8 mouse cellular contexts compared by ENCODE assay signal in the genomic region with DNA sequence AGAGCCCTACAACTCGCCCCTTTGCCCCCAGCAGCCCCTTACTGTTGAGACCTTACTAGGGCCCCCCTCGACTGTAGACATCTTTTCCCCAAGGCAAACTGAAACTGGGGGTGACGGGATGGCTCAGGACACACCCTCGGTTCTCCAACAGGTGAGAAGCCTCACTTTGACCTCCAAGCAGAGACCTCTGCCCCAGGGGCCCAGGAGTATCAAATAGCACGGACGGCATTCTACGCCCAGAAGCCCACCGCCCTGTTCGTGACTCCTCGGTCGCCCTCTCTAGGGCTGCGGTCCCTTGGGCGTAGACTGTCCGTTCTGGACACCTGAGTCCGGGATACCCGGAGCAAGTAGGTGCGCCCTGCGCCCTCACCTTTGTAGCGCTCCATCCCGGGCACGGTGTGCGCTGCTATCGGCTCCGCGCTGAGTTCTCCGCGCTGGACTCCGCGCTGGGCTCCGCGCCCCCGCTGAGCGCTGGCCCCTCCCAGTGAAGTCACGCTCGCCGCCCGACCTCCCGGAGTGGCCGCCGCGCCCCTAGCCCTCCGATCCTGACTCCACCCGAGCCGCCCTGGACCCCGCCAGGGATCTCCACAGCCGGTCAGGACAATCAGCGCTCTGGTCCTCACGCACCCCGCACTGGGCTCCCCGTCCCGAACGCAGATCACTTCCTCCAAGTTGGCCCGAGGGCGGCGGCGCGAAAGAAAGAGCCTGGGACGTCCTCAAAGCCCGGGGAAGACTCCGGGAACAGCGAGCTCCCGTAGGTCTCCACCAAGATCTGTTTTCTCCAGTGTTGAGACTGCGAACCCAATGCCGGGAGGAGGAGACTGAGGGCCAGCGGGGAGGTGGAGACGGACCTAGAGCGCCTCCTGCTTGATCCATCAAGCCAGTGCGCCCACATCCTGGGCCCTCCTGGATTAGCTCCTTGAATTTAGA. TPM values are rescaled to one million over a fixed set of nuclear protein-coding genes. Genes with fewer than 3 reads are reported as not detected.
DNase-seq lines count a peak whose midpoint lies in the region; ATAC-seq and TF ChIP-seq lines count a peak whose summit lies in the region.

A gene (minus strand): TSS at position 448 of the 930 bp plus-strand sequence.

- H3K4me1 ChIP-seq in thymus, adult 2 months (replicated peaks; ENCODE audit: control insufficient read depth, insufficient read depth, low read length): no peaks in the 10 kb centered on the region
- H3K4me1 ChIP-seq in intestine, embryonic 16.5 days (ENCODE audit: control insufficient read depth, insufficient read depth, low read length): peaks cover 10% of the 10 kb centered on the region

- H3K4me3 ChIP-seq in thymus, adult 2 months (ENCODE audit: control insufficient read depth, insufficient read depth, low read length): peak within 1 kb of the TSS; percentile 26
- peak within 1 kb of the TSS; percentile 68 for H3K4me3 ChIP-seq in intestine, embryonic 16.5 days (ENCODE audit: low read length)

- no peaks in the 10 kb centered on the region for H3K9me3 ChIP-seq in intestine, embryonic 16.5 days (ENCODE audit: control insufficient read depth, low read length)

- peaks cover 5% of the 10 kb centered on the region; the same call in 1 of the 2 replicates for H3K27me3 ChIP-seq in thymus, adult 2 months (ENCODE audit: control insufficient read depth, insufficient read depth, low read length)
- peaks cover 5% of the 10 kb centered on the region; the same call in 1 of the 2 replicates for H3K27me3 ChIP-seq in intestine, embryonic 16.5 days (replicated peaks; ENCODE audit: control insufficient read depth, insufficient read depth, low read length)

- TF ChIP-seq POLR2A in thymus, adult 2 months (IDR thresholded peaks at IDR 0.05; ENCODE audit: control insufficient read depth, extremely low read depth, insufficient read depth, low read length, poor library complexity): no peak

- no peak for TF ChIP-seq CTCF in thymus, adult 2 months (IDR thresholded peaks at IDR 0.05; ENCODE audit: borderline replicate concordance, control insufficient read depth, extremely low read depth, insufficient read depth, low read length, poor library complexity)

- H3K4me2 ChIP-seq in intestine, embryonic 16.5 days (ENCODE audit: low read depth, low read length): peak within 1 kb of the TSS; percentile 96

- peak within 1 kb of the TSS; percentile 77 for H3K9ac ChIP-seq in intestine, embryonic 16.5 days (ENCODE audit: low read depth, low read length)

- H3K36me3 ChIP-seq in thymus, adult 2 months (ENCODE audit: control insufficient read depth, insufficient read depth, low read length): no peaks in the 10 kb centered on the region
- H3K36me3 ChIP-seq in intestine, embryonic 16.5 days (ENCODE audit: control insufficient read depth, insufficient read depth, low read length): no peaks in the 10 kb centered on the region

- no peak within 1 kb of the TSS for H3K27ac ChIP-seq in thymus, adult 2 months (ENCODE audit: control insufficient read depth, insufficient read depth, low read length)
- H3K27ac ChIP-seq in intestine, embryonic 16.5 days (ENCODE audit: low read length): 0 out of 2 replicates have a peak within 1 kb of the TSS, but pooled peaks have one; percentile 13

- peak; percentile 80 for ATAC-seq in intestine, embryonic 16.5 days

- 6% methylated on average over 68 of the region's 68 CpGs for WGBS in thymus, adult 2 months
- 2% methylated on average over 61 of the region's 68 CpGs for WGBS in intestine, embryonic 16.5 days

- DNase-seq in thymus, adult 2 months: peak; percentile 11
- DNase-seq in thymus, postnatal 10 days (ENCODE audit: low spot score in 2 of 2): no peak
- peak; percentile 87 to 88 for DNase-seq in cerebellum, postnatal 36 days
- DNase-seq in gastrocnemius, postnatal 4 days (ENCODE audit: low spot score in 2 of 2): peak; percentile 54 to 75
- peak; percentile 35 for DNase-seq in liver
- DNase-seq in neural tube, embryonic 10.5 days (ENCODE audit: extremely low spot score, low spot score): peak; percentile 66
- no peak for DNase-seq in c-Kit-positive CD71-positive TER-119-positive erythroid progenitor cells, embryonic 14.5 days (ENCODE audit: low spot score)

RNA-seq across cellular contexts. Expression of the gene that starts here (rescaled TPM):
- 4.7 and 5.9 TPM in 2 replicates for polyA plus RNA-seq in thymus, adult 2 months (2012; rRNA removed)
- 10 to 100 TPM; 29.4 to 34.7 TPM for total RNA-seq in gastrocnemius, postnatal 4 days (2021)
- polyA plus RNA-seq in intestine, embryonic 16.5 days (2015; fragmentation: Nextera tagmentation; extraction: Ambion mirVana): 16.5 and 16.9 TPM in 2 replicates

Comparison
In these comparisons a context has a peak if more than half of its experiments do, and no peak if none do; other contexts are left out.
1. DNase-seq: peak in thymus, adult 2 months (single experiment), cerebellum, postnatal 36 days (2 of 2), gastrocnemius, postnatal 4 days (2 of 2), liver (single experiment) and neural tube, embryonic 10.5 days (single experiment); none in thymus, postnatal 10 days (0 of 2) and c-Kit-positive CD71-positive TER-119-positive erythroid progenitor cells, embryonic 14.5 days (single experiment).